Mouse (Mus musculus) bone marrow macrophage, adult 2 months (primary cell): ENCODE results near the gene Itm2c.

Source experiments
- CTCF ChIP-seq: IDR thresholded peaks from 2 replicates; pipeline ENCODE4 v1.5.1; 2012; ENCODE audit warnings: low read depth, mild to moderate bottlenecking, low read length, moderate library complexity
- POLR2A ChIP-seq: IDR thresholded peaks from 2 replicates; pipeline ENCODE4 v1.6.1; 2012; ENCODE audit warnings: mild to moderate bottlenecking, low read depth, low read length, borderline replicate concordance

DNA sequence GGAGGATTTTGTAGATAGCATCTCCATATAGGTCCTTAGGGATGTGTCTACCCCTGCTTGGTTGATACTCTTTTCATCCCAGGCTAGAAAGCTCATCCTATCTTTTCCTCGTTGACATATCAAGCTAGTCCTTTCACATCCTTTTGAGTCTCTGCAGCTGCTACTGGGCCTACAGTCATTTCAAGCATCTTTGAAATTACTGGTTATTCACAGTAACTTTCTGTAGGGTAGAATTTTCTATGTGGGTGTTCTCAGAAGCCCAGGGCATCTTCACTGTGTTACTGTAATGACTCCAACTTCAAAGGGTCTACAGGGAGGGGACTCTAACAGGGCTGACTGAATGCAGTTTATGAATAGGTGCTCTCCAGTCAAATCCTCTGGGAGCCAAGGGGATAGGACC, 43.2 kb downstream of the Itm2c start:
- TF ChIP-seq POLR2A: no peak
- TF ChIP-seq CTCF: no peak
